Mouse (Mus musculus) spleen, postnatal 10 days (tissue): Measurements from ENCODE around the gene Tex35.

Experiments
- DNase-seq, 2 experiments: peaks; one replicate each; pipeline ENCODE4 v3.0.0; 2021 to 2022; ENCODE audit warnings: low spot score in 2 of 2

The Tex35 gene

DNA sequence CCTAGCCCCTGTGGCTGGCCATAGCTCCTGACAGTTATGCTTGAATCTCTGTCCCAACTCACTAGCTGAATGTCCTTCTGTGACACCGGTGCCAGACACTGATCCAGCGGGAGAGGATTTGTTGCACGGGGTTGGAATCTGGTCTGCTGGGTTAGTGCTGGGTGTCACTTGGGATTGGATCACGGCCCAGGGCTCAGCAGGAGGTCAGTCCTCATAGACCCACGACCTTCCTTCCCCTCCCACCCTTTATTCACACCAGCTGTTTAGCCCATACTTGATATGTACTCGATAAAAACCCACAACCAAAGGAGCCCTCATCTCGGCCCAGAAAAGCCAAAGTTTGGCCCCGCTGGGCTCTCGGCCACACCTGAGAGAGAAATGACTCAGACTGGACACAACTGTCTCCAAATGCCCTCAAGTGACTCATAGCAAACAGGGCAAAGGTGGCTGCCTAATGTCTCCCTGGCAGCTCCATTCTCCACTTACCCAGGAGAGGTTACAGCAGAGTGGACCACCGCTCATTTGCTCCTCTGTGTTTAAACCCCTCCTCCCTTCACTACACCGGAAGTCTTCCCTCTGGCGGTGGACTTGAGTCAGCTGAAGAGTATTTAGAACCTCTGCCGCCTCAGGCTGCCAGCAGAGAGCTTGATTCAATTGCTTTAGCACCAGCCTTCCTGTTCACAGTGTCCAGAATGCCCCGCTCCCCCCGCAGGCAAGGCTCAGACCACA lies 27.2 kb downstream of the Tex35 start:
- no peak for DNase-seq

DNA sequence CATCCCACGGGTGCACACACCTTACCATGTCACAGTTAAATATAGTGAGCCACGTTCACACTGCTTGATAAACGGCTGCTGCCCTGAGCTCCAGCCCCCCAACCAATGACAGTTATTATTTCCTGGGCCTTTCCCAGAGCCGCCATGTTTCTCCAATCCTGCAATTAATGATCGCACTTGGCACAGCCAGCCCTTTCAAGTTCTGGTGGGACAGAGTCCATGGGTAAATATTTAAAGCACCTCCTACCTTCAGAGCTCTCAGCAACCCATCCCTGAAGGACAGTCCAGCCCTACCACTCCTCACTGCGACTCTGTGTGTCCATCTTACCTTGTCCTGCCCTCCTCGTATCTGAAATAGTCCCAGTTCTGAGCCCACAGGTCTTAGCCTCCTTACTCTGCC lies 28.4 kb downstream of the Tex35 start:
- no peak for DNase-seq

GRCm38 (mm10) chr1:157079384-157080025 lies 29.0 kb downstream of the Tex35 start:
- DNase-seq: peak in 1 of 2 experiments; percentile 55

DNA sequence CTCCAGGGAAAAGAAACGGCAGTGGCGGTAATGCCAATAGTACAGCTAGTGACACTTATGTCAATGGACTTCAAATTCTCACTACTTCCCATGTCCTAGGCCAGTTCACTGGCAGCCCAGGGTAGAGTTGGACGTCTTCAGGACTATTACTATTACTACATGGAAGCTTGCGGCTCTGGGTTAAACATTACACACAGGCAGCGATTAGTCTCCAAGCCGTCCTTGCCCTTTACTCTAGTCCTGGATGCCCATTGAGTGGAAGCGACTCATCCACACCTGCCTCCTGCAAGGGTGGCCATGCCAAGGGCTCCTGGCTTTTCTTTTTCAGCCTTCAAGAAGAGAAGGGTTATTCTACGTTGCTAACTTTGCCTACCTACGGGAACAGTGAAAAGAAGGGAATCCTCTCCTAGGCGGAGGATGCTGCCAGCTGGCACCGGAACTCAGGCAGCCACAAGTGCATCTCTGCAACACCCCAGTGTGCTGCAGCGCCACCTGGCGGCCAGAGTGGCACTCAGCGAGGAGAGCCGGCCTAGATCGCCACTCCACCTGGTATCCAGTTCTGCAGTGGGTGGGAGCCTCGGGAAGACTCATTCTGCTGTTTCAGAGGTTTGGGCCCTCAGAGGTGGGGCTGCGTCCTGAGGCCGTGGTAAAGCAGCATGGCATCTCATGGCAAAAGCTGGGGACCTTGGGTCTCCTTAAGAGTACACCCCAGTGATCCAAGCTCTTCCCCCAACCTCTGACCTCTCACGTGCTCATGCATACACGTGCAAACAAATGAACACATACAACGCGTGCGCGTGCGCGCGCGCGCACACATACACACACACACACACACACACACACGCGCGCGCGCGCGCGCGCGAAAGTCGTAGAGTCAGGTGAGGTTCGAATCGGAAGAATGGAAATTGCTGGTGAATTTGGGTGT lies 31.4 kb downstream of the Tex35 start:
- peak; percentile 86 to 92 for DNase-seq

GRCm38 (mm10) chr1:157076257-157076656 lies 32.2 kb downstream of the Tex35 start:
- peak; percentile 72 to 86 for DNase-seq

DNA sequence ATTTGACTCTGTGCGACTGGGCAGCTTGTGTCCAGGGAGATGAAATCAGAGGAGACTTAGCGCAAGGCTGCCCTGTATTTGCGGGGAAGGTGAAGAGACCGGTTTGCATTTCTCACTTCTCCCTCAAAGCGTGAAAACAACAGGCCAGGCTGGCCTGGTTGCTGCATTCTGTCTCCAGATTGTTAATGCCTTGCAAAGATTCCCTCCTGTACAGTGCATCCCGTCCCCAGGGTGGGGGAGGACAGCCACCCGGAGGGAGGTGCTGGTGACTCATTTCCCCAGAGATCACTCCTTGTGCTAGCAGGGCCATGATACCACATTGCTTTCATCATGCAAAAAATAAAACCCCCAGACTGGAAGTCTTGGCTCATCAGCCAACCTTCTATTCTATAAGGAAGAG lies 33.5 kb downstream of the Tex35 start:
- no peak for DNase-seq

DNA sequence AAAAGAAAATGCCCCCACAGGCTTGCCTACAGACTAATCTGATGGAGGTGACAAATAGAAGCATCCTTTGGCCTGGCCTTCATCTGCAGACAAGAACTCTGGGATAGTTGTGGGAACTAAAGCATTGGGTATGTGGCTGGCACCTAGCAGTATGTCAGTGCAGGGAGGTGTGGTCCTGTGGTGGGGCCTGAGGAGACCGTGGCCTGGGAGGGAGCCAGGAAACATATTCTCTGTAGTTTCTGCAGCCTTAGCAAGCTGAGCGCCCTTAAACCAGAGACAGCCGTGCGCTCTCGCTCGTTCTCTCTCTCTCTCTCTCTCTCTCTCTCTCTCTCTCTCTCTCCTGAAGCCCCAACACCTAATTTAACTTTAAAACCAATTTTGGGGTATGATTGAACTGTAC lies 34.1 kb downstream of the Tex35 start:
- DNase-seq: no peak

DNA sequence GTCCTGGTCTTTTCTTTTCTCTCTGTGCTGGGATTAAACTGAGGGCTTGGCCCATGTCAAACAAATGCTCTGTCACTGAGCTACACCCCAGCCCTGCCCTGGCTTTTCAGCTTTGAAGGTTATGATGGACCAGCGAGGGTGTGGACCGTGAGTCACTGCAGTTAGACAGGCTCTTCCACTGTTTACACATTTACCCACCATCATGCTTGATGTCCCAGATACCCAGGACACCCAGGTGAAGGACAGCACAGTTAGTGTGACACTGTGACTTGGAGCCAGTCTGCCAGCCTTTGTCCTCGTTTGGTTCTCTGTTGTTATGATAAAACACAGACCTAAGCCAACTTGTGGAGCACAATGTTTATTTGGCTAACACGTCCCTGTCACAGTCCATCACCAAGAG lies 34.9 kb downstream of the Tex35 start:
- no peak for DNase-seq

GRCm38 (mm10) chr1:157069181-157069828 lies 39.2 kb downstream of the Tex35 start:
- no peak for DNase-seq

DNA sequence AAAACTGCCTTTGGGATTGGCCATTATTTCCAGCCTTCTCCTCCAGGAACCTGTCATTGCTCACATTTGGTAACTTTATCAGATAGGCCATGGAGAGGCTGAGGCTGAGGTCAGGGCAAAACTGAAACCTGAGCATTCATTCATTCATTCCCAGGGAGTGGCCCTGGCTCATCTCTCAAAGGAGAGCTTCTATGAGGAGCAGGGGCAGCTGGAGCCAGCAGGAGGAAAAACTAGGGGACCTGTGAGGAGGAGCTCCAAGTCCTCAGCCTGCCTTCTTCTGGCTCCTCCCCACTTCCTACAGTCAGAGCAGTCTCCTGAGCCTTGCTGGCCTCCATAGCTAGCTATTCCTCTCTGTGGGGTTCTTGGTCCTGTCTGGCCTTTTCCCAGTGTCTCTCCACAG lies 40.2 kb downstream of the Tex35 start:
- no peak for DNase-seq

- no peak for DNase-seq
Measured at GRCm38 (mm10) chr1:157065819-157066730, 42.4 kb downstream of the Tex35 start.

DNA sequence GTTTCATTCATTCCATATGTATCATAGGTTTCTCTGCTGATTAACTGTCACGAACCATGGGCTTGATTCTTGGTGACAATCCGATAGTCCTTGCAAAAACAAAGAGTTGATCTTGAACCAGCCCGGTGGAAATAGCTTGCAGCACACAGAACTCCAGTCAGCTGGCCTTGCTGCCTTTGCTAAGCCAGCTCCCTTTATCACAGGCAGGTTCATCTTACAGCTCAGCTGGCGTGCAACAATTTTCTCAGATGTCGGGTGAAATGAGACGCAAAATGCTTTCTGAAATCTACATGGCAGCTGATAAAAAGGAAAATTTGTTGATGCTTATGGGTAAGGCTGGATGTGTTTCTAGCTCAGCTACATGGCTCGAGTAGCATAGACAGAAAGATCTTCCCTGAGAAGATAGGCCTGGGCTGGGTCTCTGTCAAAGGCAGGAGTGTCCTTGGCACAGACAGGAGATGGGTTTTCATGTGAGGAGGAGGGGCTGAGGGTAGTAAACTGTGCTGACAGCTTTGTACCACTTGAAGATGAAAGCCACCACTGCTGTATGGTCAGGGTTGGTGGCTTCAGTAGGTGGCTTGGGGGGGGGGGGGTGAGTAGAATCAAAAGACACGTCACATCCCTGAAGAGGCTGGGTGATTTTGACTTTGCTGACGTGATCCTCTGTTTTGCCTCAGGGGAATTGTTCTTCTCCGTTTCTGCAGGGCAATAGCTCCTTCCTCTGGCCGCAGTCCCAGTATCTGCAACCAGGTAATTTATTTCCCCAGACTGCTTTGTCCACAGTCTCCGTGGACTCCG lies 45.0 kb downstream of the Tex35 start:
- peak in 1 of 2 experiments; percentile 58 for DNase-seq

- DNase-seq: no peak
Measured at GRCm38 (mm10) chr1:157062445-157062825, 46.0 kb downstream of the Tex35 start.

GRCm38 (mm10) chr1:157061800-157062444 lies 46.6 kb downstream of the Tex35 start:
- no peak for DNase-seq

GRCm38 (mm10) chr1:157061170-157061569 lies 47.3 kb downstream of the Tex35 start:
- no peak for DNase-seq

GRCm38 (mm10) chr1:157060441-157061135 lies 47.9 kb downstream of the Tex35 start:
- no peak for DNase-seq

- DNase-seq: no peak
Measured at GRCm38 (mm10) chr1:157055901-157056300, 52.6 kb downstream of the Tex35 start.

- DNase-seq: no peak
Measured at GRCm38 (mm10) chr1:157055288-157055831, 53.1 kb downstream of the Tex35 start.

- DNase-seq: no peak
Measured at GRCm38 (mm10) chr1:157054659-157055058, 53.8 kb downstream of the Tex35 start.
